Mouse (Mus musculus) embryonic fibroblast, embryonic 13.5 days (primary cell): ENCODE measurements around the gene Zfp688.

ENCODE experiments used
- CTCF ChIP-seq: IDR thresholded peaks from 2 replicates; pipeline ENCODE4 v1.5.1; 2011; ENCODE audit warnings: mild to moderate bottlenecking, control low read depth, low read length, moderate library complexity, borderline replicate concordance; ENCODE audit not compliant: insufficient read depth
- POLR2A ChIP-seq: IDR thresholded peaks from 2 replicates; pipeline ENCODE4 v1.6.1; 2011; ENCODE audit warnings: low read depth, mild to moderate bottlenecking, control low read depth, low read length, moderate library complexity

GRCm38 (mm10) chr7:127437724-127438123, 15.9 kb upstream of the Zfp688 start:
- TF ChIP-seq CTCF (no peak), POLR2A (no peak)
